Mouse (Mus musculus) heart, postnatal 0 days (tissue): ENCODE results near the gene Gstm5. TPM values are rescaled to one million over a fixed set of nuclear protein-coding genes. Genes with fewer than 3 reads are reported as not detected.

ENCODE experiments used
- ATAC-seq: fragments of 200-750 bp; cut with Nextera tagmentation; 2 replicates; pipeline ENCODE4 v1.8.0; 2017; ENCODE audit warnings: low read depth, moderate number of reproducible peaks, moderate library complexity; ENCODE audit not compliant: insufficient read depth
- DNase-seq: peaks from one replicate; pipeline ENCODE4 v3.0.0-alpha.2; 2016; ENCODE audit warnings: low spot score
- H3K27ac ChIP-seq: fragments of 300-500 bp; sonication (generic); 2 replicates; pipeline ENCODE4 v1.5.1; 2014; ENCODE audit warnings: low read depth, mild to moderate bottlenecking
- H3K27me3 ChIP-seq: fragments of 300-500 bp; sonication (generic); 2 replicates; pipeline ENCODE4 v1.6.1; 2014; ENCODE audit warnings: low read length, mixed read lengths; ENCODE audit not compliant: control insufficient read depth, insufficient read depth
- H3K36me3 ChIP-seq: fragments of 300-500 bp; sonication (generic); replicated peaks from 2 replicates; pipeline ENCODE4 v1.6.1; 2014; ENCODE audit warnings: low read length, mixed read lengths; ENCODE audit not compliant: control insufficient read depth, insufficient read depth
- H3K4me1 ChIP-seq: fragments of 300-500 bp; sonication (generic); 2 replicates; pipeline ENCODE4 v1.6.1; 2014; ENCODE audit warnings: antibody characterized with exemption; ENCODE audit not compliant: control insufficient read depth, insufficient read depth
- H3K4me2 ChIP-seq: fragments of 300-500 bp; sonication (generic); 2 replicates; pipeline ENCODE4 v1.6.1; 2014; ENCODE audit warnings: low read depth, mild to moderate bottlenecking, low read length, moderate library complexity
- H3K4me3 ChIP-seq: fragments of 300-500 bp; sonication (generic); 2 replicates; pipeline ENCODE4 v1.5.1; 2014; ENCODE audit warnings: low read depth, low read length
- H3K9ac ChIP-seq: fragments of 300-500 bp; sonication (generic); replicated peaks from 2 replicates; pipeline ENCODE4 v1.6.1; 2014; ENCODE audit warnings: low read depth, low read length, mixed read lengths
- H3K9me3 ChIP-seq: fragments of 300-500 bp; sonication (generic); replicated peaks from 2 replicates; pipeline ENCODE4 v1.6.1; 2016; ENCODE audit warnings: low read length; ENCODE audit not compliant: control insufficient read depth
- CTCF ChIP-seq: IDR thresholded peaks from 2 replicates; pipeline ENCODE4 v1.5.1; 2016; ENCODE audit warnings: antibody characterized with exemption, control low read depth, low read depth
- EP300 ChIP-seq: IDR thresholded peaks from 2 replicates; pipeline ENCODE4 v1.6.1; 2016; ENCODE audit warnings: antibody characterized with exemption, low read depth
- WGBS: fragments of 180-500 bp; shearing (Covaris S2); extraction: QIAGEN DNeasy Blood & Tissue Kit; methylation state at CpG from one replicate; pipeline ENCODE4 v1.1.7; 2014; 5-methylcytosine and 5-hydroxymethylcytosine counted together
- polyA plus RNA-seq: library from polyadenylated mRNA; unstranded; fragments of >200 nt; fragmentation: Nextera tagmentation; extraction: Ambion mirVana; gene quantifications from 2 replicates; pipeline ENCODE4 v1.2.1, GENCODE M21; 2015
- total RNA-seq: library from RNA; depleted of rRNA; stranded (reverse); fragments of >200 nt; gene quantifications from 2 replicates; pipeline ENCODE4 v1.2.3, GENCODE M21; 2014; ENCODE audit warnings: low replicate concordance

Gene Gstm5
- total and polyA plus RNA-seq, 2 experiments from 2014 or later, result 98.4 to 138 TPM

DNA sequence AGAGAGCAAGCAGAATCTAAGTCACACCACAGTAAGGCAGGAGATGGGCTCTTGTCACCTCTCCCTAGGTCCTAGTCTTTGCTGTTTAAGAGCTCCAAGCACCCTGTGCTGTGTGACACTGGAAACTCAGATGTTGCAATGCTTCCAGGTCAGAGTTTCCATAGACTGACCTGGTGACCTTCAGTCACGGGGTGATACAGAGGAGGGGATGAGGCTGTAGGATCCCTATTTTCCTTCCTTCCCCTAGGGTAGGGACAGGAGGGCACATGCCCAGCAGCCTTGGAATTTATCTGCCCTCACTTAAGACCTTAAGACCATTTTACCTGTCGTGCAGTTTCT, 46.0 kb upstream of the Gstm5 start:
- TF ChIP-seq EP300 (no peak), CTCF (no peak)
- ATAC-seq (no peak), DNase-seq (no peak)
- Histone ChIP-seq H3K9me3 (no peaks in the 10 kb centered on the region), H3K9ac (no peak overlapping the region), H3K4me3 (no peak overlapping the region), H3K4me1 (peaks cover 22% of the 10 kb centered on the region), H3K36me3 (no peaks in the 10 kb centered on the region), H3K27ac (no peak overlapping the region), H3K4me2 (no peak overlapping the region), H3K27me3 (0 out of 2 replicates have a peak, but pooled peaks cover 3% of the 10 kb centered on the region)
- WGBS, result 77% methylated on average over 2 of the region's 2 CpGs

DNA sequence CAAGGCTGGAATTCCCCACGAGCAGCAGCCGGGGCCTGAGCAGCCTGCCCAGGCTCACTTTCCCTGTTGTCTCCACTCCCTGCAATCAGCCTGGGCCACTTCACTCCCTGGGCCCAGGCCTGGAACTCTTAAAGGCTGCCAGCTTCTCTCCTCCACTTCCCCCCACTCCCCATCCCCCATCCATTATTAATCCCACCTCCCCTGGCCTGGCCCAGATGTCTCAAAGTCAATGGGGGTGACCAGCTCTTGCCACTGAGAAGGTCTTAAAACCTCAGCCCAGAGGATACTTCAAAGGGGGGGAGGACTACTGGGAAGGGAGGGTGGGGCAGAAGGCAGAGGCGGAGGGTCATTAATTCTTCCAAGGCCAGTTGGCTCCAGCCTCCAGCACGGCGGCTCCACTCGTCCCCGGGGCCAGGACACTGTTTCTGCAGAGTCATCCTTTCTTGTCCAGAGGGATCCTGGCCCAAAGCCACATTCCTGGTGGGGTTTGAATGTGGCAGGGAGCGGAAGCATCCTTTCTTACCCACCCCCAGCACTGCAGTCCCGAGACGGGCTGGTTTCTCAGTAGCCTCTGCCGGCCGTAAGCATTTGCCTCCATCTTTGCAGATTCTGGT, 45.1 kb upstream of the Gstm5 start:
- Histone ChIP-seq H3K4me2 (peak overlapping the region; percentile 43), H3K9ac (no peak overlapping the region), H3K27ac (0 out of 2 replicates have a peak overlapping the region, but pooled peaks have one; percentile 3), H3K36me3 (no peaks in the 10 kb centered on the region), H3K4me1 (peaks cover 22% of the 10 kb centered on the region), H3K9me3 (no peaks in the 10 kb centered on the region), H3K27me3 (0 out of 2 replicates have a peak, but pooled peaks cover 3% of the 10 kb centered on the region), H3K4me3 (no peak overlapping the region)
- TF ChIP-seq CTCF, result no peak
- TF ChIP-seq EP300, result no peak
- 12% methylated on average over 12 of the region's 12 CpGs for WGBS
- ATAC-seq (peak; percentile 58), DNase-seq (peak; percentile 31)

DNA sequence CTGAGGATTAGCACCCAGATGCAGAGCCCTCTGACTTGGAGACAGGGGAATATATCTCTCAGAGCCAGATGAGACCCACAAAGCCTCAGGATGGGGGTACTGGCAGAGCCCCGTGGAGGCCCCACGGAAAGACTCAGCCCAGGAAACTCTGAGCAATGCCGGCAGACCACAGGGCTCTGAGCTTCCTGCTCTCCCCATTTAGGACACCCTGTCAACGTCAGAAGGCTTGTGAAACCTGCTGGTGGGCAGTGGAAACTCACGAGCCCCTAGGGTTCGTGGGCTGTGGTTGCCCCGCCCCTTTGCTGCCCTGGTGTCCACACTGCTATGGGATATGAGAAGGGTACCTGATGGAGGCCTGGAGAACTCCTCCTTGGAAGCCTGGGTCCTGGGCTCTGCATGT, 42.8 kb upstream of the Gstm5 start:
- Histone ChIP-seq H3K4me2 (no peak overlapping the region), H3K9me3 (no peaks in the 10 kb centered on the region), H3K4me3 (no peak overlapping the region), H3K4me1 (peaks cover 23% of the 10 kb centered on the region), H3K27me3 (0 out of 2 replicates have a peak, but pooled peaks cover 3% of the 10 kb centered on the region), H3K27ac (no peak overlapping the region), H3K36me3 (no peaks in the 10 kb centered on the region), H3K9ac (no peak overlapping the region)
- DNase-seq (no peak), ATAC-seq (no peak)
- 51% methylated on average over 7 of the region's 7 CpGs for WGBS
- TF ChIP-seq CTCF (no peak), EP300 (no peak)

DNA sequence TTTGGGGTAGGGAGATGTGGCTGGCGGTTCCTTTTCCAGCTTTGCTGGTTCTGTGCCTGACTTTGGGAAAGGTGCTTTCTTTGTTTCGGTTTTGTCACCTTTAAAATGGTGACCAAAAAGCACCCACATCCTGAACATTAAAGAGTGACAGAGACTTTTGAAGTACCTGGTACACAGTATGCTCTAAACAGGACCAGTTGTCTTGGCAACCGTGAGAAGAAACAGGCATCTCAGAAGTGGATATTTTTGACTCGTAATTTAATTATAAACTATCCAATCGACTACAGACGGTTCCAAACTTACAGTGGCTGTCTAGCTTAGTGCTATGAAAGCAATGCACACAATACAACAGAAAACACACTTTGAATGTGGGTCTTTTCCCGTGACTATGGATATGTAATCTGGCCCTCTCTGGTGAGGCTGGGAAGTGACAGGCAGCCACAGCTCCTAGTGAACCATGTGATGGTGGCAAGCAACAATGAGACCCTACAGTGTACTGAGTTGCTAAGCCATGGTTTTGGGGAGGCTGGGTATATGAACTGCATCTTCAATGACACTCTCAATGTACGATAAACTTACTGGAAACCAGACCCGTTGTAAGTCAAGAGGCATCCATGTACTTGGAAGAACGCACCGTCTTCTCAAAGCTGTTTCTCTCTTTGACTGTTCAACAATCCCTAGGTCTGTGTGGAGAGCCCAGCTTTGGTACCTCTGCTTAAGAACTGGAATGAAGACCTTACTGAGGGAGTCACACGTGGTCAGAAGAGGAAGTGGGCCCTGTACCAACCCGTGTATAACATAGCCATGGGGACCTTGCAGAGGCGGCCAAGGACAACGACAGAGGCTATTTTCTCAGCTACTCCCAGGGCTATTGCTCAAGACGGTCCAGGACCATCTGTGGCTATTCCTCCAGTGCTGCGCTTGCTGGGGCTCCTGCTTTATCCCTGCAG, 42.1 kb upstream of the Gstm5 start:
- Histone ChIP-seq H3K4me1 (peaks cover 28% of the 10 kb centered on the region), H3K4me3 (no peak overlapping the region), H3K4me2 (no peak overlapping the region), H3K36me3 (no peaks in the 10 kb centered on the region), H3K9ac (no peak overlapping the region), H3K9me3 (no peaks in the 10 kb centered on the region), H3K27me3 (0 out of 2 replicates have a peak, but pooled peaks cover 3% of the 10 kb centered on the region), H3K27ac (no peak overlapping the region)
- TF ChIP-seq CTCF, result no peak
- TF ChIP-seq EP300, result no peak
- DNase-seq, result no peak
- 81% methylated on average over 17 of the region's 17 CpGs for WGBS
- no peak for ATAC-seq

DNA sequence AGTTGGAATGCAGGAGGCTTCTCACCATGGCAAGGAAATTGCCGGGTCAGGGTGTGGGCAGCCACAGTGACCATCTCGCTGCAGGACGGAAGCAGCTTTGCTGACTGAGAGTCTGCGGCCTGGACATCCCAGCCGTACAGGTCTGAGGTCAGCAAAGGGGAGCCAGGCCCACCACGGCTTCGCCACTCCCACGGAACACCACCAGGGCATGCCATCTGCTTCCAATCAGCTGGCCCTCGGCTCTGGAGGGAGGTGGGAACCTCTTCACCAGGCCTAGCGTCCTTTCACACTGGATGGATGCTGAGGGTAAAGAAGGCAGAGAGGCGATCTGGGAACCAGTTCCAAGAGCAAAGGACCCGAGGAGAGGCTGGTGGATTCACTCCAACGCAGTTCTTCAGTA, 40.3 kb upstream of the Gstm5 start:
- no peak for ATAC-seq
- no peak overlapping the region for H3K27ac ChIP-seq
- peaks cover 12% of the 10 kb centered on the region for H3K4me1 ChIP-seq
- no peak overlapping the region for H3K9ac ChIP-seq
- no peak overlapping the region for H3K4me2 ChIP-seq
- TF ChIP-seq CTCF, result no peak
- no peak for TF ChIP-seq EP300
- DNase-seq, result no peak
- H3K36me3 ChIP-seq, result no peaks in the 10 kb centered on the region
- H3K9me3 ChIP-seq, result no peaks in the 10 kb centered on the region
- 0 out of 2 replicates have a peak, but pooled peaks cover 3% of the 10 kb centered on the region for H3K27me3 ChIP-seq
- H3K4me3 ChIP-seq, result no peak overlapping the region
- 81% methylated on average over 13 of the region's 13 CpGs for WGBS
